Mouse (Mus musculus) kidney, postnatal 36 days (tissue): ENCODE measurements at regions not wholly inside any gene's neighbourhood (a gene's known extent, or its start where the extent isn't known, plus 50 kb on each side); places are given as distances from the start of the nearest gene placed in this dataset.
A peak's percentile ranks its signal among the peaks of the same experiment; 100 is the strongest.
"Not testable (repeated sequence)": the region's sequence is repeated elsewhere in the genome, so short reads cannot be mapped to it uniquely, and the experiment has no call there.

ENCODE experiments used
- DNase-seq, 2 experiments: peaks; one replicate each; pipeline ENCODE4 v3.0.0; 2021 to 2022; ENCODE audit warnings: mixed read lengths in 2 of 2

GRCm38 (mm10) chr12:95392821-95393220 is 299.2 kb upstream of the Flrt2 start:
- no peak for DNase-seq

- DNase-seq = no peak
Measured at GRCm38 (mm10) chr12:95394991-95395530, 297.0 kb upstream of the Flrt2 start.

DNA sequence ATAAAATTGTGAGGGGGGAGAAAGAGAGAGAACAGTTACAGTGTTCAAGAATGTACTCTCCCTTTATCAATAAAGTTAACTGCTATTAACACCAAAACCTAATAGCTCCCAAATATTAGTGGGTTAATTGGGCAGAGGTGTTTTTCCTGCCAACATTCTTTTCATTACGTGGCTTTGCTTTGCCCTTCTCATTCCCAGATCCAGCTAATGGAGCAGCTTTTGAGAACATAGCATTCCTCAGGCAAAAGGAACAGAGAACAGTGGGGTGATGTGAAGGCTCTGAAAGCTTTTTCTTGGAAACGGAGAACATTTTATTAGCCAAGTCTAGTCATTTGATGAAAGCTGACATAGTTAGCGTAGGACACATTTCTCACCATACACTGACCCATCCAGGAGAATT is 271.2 kb upstream of the Flrt2 start:
- DNase-seq = no peak

- no peak for DNase-seq
Measured at GRCm38 (mm10) chr12:95424739-95425138, 267.3 kb upstream of the Flrt2 start.

GRCm38 (mm10) chr12:95437226-95437625 is 254.8 kb upstream of the Flrt2 start:
- no peak for DNase-seq

GRCm38 (mm10) chr12:95457480-95457879 is 234.5 kb upstream of the Flrt2 start:
- DNase-seq = no peak

- DNase-seq = no peak
Measured at GRCm38 (mm10) chr12:95466502-95467490, 225.2 kb upstream of the Flrt2 start.

- DNase-seq = no peak
Measured at GRCm38 (mm10) chr12:95469897-95470296, 222.1 kb upstream of the Flrt2 start.

DNA sequence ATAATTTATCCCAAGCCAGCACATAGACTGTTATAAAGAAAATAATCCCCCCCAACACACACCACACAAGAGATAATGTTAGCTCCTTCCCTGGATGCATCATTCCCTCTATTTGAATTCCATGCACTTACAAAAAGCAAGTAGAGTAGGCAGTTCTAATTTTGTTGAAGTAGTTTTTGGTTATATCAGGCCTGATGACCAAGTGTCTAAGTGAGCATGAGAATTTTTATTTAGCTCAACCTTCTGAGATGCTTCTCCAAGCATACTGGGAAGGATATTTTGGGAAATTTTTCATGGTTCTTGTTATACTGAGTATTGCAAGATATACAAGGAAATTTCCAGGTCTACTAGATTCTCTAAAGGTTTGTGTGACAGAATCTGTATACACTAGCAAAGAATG is 205.5 kb upstream of the Flrt2 start:
- DNase-seq = no peak

- no peak for DNase-seq
Measured at GRCm38 (mm10) chr12:95488371-95488770, 203.7 kb upstream of the Flrt2 start.

DNA sequence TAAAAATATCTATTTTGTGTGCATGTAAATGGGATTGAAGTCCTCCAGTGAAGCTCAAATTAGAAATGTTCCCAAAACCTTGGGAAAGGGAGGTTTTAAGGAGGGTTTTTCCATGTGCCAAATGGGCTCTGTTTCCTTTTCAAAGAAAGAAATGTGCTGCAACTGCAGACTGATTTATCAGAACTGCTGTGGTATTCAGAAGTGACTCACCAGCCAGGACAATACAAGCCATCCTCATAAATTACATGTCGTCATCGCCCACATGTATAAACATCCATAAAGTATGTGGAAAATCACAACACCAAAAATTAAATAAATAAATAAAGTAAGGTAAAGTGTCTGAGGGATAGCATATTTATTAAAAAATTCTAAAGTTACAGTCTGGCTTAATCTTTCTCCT is 202.7 kb upstream of the Flrt2 start:
- DNase-seq = no peak

GRCm38 (mm10) chr12:95489848-95490247 is 202.2 kb upstream of the Flrt2 start:
- DNase-seq = no peak

DNA sequence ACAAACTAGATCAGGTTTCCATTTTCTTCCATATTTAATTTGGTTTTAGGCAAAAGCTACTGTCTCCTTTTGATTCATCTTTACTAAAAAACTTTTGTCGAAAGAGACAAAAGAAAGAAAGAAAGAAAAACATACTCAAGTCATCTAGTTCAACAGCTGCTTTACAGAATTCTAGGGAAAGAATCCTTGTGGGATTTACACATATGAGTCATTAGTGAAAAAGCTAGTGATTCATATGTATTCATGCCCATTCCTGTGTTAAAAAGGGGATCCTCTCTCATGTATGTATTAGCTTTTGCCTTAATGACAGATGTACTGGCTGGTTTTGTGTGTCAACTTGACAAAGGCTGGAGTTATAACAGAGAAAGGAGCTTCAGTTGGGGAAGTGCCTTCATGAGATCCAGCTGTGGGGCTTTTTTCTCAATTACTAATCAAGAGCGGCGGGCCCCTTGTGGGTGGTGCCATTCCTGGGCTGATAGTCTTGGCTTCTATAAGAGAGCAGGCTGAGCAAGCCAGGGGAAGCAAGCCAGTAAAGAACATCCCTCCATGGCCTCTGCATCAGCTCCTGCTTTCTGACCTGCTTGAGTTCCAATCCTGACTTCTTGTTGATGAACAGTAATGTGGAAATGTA is 200.1 kb upstream of the Flrt2 start:
- not testable (repeated sequence) for DNase-seq

DNA sequence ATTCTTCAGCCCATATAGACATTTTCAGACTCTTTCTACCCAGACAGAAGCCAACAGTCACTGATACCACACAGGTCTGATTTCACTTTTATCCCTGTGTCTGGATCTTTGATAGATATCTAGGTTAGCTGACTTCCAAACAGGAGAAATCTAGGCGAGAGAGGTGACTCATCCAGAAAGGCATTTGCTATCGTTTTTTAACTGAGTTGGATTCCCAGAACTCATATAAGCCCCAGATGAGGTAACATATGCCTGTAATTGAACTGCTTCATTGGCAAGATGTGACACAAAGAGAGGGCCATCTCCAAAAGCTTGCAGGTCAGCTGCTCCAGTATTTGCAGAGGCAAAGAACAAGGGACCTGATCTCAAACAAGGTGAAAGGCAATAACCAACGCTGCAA is 190.6 kb upstream of the Flrt2 start:
- DNase-seq = no peak

GRCm38 (mm10) chr12:95520008-95520407 is 172.0 kb upstream of the Flrt2 start:
- no peak for DNase-seq

- DNase-seq = no peak
Measured at GRCm38 (mm10) chr12:95522052-95522451, 170.0 kb upstream of the Flrt2 start.

DNA sequence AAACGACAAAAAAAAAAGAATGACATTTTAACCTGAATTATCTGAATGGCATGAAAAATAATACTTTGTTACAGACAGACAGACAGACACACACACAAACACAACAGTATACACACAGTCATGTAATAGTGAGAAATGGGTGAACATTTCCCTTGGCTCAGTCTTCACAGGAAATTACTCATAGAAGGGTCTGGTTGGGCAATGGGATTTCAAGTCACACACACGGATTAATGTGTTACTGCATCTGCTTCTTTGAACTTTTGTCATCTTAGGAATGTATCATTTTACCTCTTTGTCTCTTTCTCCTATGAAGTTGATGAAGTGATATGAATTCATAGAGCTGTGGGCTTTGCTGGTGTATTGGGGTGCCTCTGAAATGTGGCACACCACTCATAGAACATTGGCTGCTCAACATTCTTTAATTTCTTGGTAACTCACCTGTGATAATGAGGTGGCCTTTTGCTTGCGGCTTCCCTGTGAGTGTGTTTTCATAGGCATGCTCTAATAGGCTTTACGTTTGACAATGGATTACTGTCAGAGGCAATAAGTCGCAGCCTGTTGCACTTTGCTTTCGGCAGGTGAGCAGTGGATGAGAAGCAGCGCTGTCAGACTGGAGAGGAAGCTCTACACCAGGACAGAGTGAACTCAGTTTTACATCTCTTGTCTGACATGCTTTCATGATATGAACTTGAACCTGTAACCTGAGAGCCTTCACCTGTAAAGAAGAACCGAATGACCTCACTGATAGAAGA is 158.0 kb upstream of the Flrt2 start:
- DNase-seq = no peak

GRCm38 (mm10) chr12:95547301-95547700 is 144.7 kb upstream of the Flrt2 start:
- DNase-seq = peak in 1 of 2 experiments; percentile 8

- DNase-seq = no peak
Measured at GRCm38 (mm10) chr12:95553129-95553528, 138.9 kb upstream of the Flrt2 start.

DNA sequence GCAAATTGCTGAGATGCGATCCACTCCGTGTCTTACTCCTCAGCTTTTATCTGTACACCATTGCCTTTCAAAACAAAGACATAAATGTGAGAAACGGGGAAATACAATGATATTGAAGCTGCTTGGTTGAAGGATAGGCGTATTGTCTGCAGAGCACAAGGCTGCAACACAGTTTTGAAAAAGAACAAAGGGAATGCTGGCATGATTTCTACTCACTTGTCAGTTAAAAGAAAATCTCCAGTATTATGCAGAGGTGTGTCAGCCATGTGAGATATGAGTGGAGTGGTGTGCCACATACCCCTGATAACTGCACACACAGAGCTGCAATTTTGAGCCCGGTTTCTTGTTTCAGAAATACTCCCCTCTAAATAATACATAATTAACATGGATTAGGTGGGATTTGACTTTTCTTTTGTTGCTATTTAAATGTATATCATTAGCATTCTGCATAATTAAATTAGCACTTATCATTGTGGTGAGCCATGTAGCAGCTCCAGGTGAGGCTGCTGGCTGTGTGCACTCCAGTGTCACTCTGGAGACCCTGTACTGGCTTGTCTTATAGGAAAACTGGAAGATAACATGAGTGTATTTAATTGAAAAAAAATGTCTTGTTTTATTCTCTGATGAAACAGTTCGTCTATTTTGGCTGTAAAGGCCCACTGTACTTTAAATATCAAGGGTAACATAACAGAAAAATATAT is 133.2 kb upstream of the Flrt2 start:
- DNase-seq = no peak

- no peak for DNase-seq
Measured at GRCm38 (mm10) chr12:95563431-95563830, 128.6 kb upstream of the Flrt2 start.

GRCm38 (mm10) chr12:95576772-95577171 is 115.3 kb upstream of the Flrt2 start:
- DNase-seq = no peak
